Mouse (Mus musculus) CH12F3 (cell line): Measurements from ENCODE around the gene Zbtb20.

Source experiments
- in situ Hi-C: fragments of 300-500 bp; cut with MboI; formaldehyde crosslinking; loops from 2 replicates; pipeline ENCODE4 v1.14.3; 2020; ENCODE audit warnings: low sequenced_read_pairs

The Zbtb20 gene

DNA sequence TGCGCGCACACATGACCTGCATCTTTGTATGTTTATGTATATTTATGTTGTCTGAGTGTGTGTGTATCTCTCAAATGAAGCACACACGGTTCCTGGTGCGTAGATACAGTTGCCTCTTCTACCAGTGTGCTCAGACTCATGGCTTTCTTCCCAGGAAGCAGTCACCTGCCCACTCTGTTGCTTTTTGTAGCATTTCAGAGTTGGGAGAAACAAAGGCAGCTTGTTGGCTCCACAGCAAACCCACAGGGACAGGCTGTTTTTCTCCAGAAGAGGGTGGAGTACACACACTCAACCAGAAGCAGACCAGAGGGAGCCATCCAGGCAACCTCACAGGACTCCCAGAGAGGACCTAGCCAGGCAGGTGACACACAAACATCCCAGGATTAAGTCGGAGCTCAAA lies 750.3 kb downstream of the Zbtb20 start:
- in situ Hi-C loops, result no loop called here

DNA sequence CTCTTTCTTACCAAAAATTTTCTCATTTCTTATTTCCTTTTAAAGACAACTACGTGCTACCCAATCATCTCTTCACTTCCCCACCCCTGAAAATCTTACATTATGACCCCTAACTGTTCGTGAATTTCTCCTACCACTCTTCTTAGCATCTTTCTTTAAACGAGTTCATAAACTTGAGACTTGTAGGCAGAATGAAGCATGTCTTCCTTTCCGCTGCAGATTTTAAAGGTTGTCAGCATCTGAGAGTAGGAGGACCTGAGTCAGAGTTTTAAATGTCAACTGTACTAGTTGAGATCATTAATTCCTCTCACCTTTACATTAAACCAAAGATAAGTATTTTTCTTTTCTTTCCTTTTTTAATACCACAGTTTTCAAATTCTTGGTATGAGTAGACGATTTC lies 753.0 kb downstream of the Zbtb20 start:
- in situ Hi-C loops, result no loop called here

DNA sequence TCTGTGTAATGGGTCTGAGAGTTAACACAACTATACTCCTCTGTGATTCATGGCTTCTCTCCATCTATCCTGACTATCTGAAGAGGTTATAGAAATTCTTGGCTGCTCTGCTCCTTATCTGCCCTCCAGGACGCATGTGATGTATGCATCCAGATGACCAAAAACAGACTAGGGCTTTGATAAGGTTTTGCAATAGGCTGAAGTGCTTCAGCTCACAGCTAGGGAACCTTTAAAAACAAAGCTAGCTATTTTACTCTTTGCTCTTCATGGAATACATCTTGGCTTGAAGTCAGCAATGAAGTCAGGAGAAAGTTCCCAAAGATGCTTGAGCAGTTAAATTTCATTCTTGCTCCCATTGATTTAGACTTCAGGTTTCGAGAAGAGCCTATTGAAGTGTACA lies 756.1 kb downstream of the Zbtb20 start:
- in situ Hi-C loops, result no loop called here

DNA sequence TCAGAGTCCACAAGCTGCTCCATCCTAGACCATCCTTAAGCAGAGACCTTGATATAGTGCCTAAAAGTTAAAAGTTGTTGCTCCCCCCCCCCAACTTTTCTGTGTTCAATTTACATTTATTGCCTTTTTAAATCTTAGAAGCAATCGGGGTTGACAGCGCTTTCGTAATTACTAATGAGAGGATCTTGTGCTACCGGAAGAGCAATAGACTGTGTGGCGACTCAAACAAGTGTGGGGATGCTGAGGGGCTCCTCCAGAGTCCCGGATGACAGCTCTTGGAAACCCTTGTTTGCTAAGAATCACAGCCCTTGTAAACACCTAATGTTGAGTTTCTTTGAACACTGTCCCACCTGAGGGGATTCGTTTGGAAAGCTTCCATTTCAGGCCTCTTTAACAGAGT lies 758.4 kb downstream of the Zbtb20 start:
- in situ Hi-C loops, result no loop called here

DNA sequence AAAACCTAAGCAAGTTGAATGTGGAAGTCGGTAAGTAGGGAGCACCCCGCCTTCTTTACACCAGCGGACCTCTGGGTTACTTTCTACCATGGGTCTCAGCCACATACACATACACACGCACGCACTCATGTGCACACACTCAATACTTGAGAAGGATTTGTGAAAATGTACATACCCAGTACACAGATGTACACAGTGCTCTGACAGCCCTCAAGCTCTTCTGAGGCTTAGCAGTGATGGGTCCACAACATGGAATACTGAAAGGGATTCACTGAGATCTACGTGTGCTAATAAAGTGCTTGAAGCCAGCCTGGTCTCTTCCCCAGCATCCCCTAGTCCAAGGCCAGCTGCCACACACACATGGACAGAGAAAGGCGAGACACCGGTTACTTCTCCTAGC lies 761.6 kb downstream of the Zbtb20 start:
- in situ Hi-C loops, result no loop called here

DNA sequence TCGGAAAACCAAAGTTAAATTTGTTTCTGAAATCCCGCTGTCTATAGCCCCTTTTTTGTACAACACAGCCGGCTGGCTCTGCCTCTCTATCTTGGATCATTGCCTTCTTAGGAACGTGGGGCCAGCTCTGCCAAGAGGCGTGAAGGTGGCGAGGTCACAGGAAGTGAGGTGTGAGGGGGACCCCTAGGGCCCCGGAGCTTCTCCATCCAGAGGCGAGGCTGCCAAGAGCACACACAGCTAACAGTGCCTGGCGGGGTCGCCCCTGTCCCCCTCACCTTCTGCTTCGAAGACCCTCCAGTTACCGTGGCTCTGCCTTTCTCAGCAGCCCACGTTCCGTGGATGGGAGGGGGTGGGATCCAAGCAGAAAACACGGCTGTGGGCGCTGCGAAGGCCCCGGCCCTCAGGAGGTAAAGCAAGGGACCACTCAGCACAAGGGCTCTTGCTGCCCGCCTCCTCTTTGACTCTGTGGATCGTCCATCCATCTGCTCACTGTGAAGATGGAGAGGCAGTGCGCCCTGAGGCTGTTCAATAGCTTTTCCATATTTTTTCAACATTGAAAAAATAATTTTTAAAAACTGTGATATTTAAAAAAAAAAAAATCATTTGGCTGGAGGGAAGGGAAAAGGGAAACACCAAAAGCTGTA lies 762.8 kb downstream of the Zbtb20 start:
- in situ Hi-C loops, result no loop called here

DNA sequence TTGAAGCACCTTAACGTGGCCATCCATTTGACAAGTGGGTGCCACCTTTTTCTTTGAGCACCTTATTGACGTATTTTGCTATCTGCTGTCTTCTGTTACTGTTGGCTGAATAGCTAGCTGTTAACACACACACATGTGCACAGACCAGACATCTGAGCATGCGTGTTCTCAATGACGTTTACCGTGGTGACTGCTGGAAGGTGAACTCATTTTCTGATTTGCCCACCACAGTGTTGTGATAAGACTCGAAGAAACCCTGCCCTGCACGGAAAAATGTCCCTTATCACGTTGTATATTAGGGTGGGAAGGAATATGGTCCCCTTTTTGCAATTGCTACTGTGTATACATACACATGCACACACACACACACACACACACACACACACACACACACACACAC lies 765.5 kb downstream of the Zbtb20 start:
- in situ Hi-C loops, result no loop called here

DNA sequence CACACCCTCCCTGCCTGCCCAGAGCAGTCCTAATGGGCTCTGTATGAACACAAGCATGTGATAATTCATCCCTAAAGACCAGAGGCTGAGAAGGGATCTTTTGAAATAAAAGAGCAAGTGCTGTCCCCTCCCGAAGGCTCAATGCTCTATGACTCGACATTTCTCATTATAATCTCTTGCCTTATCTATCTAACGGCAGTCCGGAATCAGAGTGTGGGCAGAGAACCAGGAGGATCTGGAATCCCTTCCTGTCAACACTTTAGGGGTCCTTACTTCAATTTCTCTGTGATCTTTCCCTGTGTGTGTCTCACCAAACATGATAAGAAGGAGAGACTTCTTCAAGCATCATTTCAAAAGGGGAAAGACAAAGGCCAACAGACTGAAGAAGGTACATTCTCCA lies 770.2 kb downstream of the Zbtb20 start:
- in situ Hi-C loops, result no loop called here

DNA sequence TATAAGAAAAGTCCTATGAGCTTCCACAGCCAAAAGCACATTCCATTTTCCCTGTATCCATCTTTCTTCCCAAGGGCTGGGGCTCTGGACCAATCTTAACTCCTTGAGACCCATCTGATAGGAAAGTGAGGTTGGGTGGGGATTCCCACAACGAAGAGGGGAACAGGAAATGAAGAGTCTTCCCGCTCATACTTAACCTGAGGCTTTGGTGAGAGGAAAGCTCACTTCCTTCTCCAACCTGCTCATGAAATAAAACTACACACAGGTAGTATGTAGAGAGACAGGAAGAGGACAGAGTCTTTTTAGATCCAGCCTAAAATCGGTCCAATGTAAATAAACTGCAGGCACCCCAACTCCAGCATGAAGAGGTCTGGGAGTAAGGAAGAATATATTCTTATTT lies 771.3 kb downstream of the Zbtb20 start:
- in situ Hi-C loops, result no loop called here

DNA sequence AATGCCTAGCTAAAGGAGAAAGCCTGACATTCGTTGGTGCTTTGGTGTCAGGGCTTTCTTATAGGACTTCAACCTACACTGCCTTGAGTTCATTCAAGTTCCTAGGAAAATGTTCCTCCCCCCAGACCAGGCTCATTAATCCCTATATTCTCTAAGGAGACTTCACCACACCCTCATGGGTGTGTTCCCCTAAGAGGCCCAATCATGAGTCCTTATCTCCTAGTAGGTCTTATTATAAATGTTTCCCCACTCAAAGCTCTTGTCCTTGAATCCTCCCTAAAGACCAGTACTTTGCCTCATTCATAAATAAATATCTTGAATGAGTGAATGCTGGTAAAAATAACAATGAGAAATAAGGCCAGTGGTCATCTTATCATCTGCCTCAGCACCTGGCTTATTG lies 772.0 kb downstream of the Zbtb20 start:
- in situ Hi-C loops, result no loop called here

DNA sequence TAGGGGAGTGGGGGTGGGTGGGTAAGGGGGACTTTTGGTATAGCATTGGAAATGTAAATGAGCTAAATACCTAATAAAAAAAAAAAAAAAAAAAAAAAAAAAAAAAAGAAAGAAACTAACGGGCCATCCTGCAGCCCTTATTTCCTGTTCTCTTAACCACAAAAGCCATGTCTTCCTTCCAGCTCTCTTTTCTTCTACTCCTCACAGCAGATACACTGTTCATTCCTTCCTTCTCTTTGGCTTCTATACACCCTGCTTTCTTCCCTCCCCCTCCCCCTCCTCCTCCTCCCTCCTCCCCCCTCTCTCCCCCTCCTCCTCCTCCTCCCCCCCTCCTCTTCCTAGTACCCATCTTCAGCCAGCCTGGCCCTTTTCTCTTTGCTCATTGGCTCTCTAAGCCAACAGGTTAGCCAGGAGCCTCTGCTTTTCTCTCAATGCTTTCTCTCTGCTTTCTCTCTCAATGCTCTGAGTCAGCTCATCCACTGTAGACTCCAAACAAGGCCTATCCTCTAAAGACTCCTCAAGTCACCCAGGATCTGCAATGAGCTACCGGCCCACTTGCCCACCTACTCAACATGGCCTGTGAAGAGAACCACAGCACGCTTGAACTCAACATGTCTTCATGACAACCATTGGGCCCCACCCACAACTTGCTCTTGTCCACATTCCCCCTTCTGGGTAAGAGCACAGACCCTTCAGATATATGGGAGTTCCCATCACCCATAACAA lies 774.8 kb downstream of the Zbtb20 start:
- in situ Hi-C loops, result no loop called here

DNA sequence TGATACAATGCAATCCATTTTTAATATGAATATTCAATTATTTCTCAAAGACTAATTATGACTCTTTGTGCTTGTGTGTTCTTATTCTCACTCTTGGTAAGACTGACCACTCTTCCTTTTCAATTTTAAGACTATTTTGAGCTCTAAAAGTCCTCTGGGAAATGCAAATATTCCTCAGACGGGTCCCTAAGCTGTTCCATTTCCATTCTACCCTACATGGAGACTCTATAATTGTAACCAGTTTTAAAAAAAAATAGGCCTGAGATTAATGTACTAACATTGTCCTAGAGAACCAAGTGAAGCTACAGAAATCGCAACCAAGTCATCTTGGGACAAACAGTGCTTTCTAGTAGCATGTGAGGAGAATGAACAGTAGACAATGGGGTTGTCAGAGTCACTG lies 777.6 kb downstream of the Zbtb20 start:
- in situ Hi-C loops, result no loop called here

DNA sequence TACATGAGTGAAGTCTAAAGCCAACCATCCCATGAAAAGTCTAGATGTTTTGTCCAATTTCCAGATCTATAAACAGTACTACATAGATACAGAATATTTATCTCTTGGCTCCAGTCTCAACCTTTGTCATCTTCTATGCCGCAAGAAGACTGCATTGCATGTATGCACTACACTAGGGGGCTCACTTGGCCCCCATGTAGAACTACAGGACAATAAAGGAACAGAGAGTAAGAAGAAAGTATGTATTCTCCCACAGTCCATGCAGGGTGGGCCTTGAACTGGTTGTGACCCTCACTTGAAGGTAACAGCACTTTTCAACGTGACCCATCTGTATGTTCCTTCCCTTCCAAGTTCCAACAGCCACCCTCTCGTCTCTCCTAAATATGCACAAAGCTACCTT lies 778.6 kb downstream of the Zbtb20 start:
- in situ Hi-C loops, result no loop called here

DNA sequence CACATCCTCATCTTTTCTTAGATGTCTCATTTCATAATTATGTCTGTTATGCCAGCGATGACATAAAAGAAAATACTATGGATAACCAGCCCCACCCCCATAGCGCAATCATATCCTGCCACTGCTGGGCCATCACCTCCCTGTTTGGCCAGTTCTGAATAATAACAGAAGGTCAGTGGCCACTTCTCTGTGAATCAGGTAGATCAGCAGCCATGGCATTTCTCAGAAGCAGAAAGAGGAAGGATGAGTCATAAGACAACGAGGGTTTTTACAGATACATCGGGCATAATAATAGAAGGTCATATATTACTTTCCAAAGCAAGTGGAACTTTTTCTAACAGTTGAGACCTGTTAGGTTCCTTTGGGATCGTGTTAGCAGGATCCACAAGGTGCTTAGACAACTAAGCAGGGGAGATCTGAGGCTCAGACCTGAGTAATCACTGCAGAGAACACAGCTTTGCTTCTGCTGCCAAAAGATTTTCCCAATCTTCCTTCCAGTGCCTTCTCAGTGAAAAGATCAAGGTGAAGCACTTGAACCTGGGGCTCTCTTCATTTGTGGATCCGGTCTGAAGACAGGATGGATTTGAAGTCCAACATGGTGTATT lies 779.6 kb downstream of the Zbtb20 start:
- in situ Hi-C loops, result no loop called here

DNA sequence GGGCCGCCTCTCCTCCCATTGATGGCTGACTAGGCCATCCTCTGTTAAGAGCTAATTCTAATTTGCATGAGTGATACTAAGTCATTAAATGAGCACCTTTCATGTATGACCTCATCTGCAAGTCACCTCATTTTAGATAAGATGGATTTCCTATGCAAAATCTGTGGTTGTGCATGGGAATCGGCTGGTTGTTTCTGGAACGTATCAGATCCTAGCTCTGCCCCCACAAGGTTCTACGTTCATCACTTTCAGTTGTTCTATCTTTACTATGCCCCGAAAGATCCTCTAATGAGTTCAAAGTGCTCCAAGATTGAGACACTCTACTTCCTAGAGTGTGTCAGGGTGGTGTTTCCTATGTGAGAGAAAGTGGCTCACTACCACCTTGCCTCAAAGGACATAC lies 785.9 kb downstream of the Zbtb20 start:
- in situ Hi-C loops, result no loop called here

DNA sequence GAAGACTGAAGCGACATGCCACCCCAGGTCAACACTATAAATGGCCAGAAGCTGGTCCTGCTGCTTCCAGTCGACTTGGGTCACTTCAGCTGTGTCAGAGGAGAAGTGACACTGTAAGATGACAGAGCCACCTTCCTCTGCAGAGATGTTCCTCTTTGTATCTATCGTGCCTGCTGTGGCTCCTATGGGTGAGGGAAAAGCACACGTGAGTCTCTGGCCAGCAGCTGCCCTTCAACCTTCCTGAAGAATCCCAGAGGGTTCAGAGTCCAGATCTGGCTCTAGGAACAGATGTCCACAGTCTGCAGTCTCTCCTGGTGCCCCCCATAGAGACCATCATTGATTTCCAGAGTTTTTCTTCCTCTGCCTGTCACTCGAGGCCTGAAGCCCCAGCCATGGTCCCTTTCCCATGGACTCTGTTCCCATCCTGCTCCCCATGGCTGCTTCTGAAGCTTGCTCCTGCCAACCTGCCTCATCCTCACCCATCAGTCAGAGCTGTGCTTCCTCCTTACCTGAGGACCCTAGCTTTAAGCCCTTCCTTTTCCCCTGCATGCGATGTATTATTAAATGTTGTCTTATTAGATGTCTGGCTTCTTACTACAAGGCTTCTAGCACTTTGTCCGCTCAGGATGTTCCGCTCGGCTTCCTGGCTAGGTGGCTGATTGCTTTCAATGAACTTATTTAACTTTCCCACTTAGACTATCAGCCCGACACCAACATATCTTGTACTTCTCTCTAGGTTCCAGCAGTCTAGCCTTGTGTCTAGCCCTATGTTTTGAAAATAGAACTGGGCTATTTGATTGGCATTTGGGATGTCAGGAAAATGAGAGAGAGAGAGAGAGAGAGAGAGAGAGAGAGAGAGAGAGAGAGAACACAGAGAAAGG lies 786.7 kb downstream of the Zbtb20 start:
- in situ Hi-C loops, result no loop called here

DNA sequence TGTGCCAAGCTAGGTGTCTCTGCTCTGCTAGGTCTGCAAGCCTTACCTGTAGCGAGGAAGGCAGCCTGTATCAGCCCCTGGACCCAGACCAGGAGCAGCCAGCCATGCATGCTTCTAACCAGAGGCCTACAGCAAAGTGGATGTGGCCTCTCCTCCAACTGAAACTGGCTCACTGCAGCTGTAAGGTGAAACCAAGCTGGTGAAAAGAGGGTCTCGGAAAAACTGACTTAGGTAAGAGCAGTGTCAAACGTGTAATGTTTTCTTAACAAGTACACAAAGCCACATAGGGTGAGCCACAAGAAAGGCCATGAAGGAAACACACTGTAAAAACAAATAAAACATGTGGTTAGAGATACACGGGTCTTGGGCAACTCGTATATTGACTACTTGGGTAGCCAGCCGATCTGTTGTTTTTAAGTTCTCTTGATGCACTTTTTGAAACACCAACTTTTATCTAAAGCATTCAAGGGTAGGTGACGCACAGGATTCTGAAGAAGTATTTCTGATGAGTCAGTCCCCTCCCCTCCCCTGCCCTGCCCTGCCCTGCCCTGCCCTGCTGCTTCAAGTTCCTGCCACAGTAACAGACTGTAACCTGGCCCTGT lies 788.4 kb downstream of the Zbtb20 start, which contains the start of gene Tigit:
Gene Tigit, minus strand, starts transcription at position 169 of the 602 bp plus-strand sequence.
- in situ Hi-C loops, result no loop called here

DNA sequence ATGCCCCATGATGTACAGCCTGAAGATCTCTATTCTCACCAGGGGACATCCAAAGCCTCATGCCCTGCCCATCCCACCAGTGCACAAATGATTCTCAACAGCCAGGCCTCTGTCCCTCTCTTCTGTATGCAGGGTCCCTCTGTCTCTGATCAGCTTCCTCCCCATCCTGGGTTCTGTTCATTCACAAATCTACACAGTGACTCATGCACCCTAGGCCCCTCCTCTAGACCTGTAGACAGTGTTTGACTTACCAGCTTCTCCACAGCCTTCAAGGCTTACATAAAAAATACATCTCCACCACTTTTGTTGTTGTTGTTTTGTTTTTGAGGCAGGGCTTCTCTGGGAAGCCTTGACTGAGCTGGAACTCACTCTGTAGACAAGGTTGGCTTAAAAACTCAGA lies 789.2 kb downstream of the Zbtb20 start:
- in situ Hi-C loops, result no loop called here

DNA sequence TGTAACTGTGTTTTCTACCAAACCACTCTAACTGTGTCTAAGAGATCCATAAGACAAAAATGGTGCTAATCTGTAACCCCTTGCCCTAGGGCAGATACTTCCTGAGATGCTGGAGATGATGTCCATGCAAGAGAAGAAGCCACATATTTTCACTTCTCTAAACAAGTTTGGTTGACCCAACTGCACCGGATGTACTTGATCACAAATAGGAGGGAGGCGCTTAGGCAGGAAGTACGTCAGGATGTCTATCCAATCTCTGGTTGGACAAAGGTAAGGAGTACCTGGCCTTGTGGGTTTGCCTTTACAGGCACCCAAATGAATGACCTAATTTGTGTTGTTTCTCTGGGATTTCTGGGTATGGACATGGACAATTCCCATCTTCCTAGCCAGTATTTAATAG lies 792.6 kb downstream of the Zbtb20 start:
- in situ Hi-C loops, result no loop called here

DNA sequence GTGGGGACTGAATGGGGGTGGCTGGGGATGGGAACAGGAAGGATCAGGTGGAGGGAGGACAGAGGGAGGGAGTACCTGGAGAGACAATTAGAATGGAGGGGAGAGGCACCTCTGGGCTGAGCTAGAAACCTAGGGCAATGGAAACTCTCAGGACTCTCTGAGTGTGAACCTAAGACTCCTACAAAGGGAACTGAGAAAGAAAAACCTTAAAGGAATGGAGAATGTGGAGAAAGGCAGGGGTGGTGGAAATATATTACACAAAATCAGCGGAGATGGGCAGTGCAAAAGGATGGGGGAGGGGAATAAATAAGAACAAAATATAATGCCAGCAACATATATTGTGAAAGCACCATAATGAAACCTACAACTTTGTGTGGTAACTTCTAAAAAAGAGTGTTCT lies 796.3 kb downstream of the Zbtb20 start:
- in situ Hi-C loops, result no loop called here

DNA sequence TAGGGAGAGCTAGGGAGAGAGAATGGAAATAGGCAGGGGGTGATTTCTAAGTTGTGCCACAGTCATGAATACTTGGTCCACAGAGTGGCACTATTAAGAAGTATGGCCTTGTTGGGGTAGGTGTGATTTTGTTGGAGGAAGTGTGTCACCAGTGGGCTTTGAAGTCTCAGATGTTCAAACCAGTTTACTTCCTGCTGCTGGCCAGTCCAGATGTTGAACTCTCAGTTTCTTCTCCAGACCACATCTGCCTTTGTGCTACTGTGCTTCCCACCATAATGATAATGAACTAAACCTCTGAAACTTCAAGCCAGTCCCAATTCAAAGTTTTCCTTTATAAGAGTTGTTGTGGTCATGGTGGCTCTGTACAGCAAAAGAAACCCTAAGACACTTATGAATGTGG lies 797.0 kb downstream of the Zbtb20 start:
- in situ Hi-C loops, result no loop called here
